Mouse (Mus musculus) midbrain, embryonic 12.5 days (tissue): ENCODE measurements around the gene Otud4. TPM values are rescaled to one million over a fixed set of nuclear protein-coding genes. Genes with fewer than 3 reads are reported as not detected.
"Not testable (repeated sequence)": the region's sequence is repeated elsewhere in the genome, so short reads cannot be mapped to it uniquely, and the experiment has no call there.

Source experiments
- ATAC-seq: fragments of 200-750 bp; cut with Nextera tagmentation; 2 replicates; pipeline ENCODE4 v1.8.0; 2017; ENCODE audit warnings: low read depth, moderate TSS enrichment, moderate library complexity; ENCODE audit not compliant: low FRiP score
- H3K27ac ChIP-seq: fragments of 300-500 bp; sonication (generic); replicated peaks from 2 replicates; pipeline ENCODE4 v1.5.1; 2016; ENCODE audit warnings: mild to moderate bottlenecking
- H3K27me3 ChIP-seq: fragments of 300-500 bp; sonication (generic); 2 replicates; pipeline ENCODE4 v1.6.1; 2016; ENCODE audit warnings: mild to moderate bottlenecking
- H3K36me3 ChIP-seq: fragments of 300-500 bp; sonication (generic); 2 replicates; pipeline ENCODE4 v1.6.1; 2016
- H3K4me1 ChIP-seq: fragments of 300-500 bp; sonication (generic); 2 replicates; pipeline ENCODE4 v1.6.1; 2016
- H3K4me2 ChIP-seq: fragments of 300-500 bp; sonication (generic); replicated peaks from 2 replicates; pipeline ENCODE4 v1.6.1; 2016; ENCODE audit warnings: mild to moderate bottlenecking, moderate library complexity
- H3K4me3 ChIP-seq: fragments of 300-500 bp; sonication (generic); 2 replicates; pipeline ENCODE4 v1.5.1; 2016; ENCODE audit warnings: mild to moderate bottlenecking
- H3K9ac ChIP-seq: fragments of 300-500 bp; sonication (generic); replicated peaks from 2 replicates; pipeline ENCODE4 v1.6.1; 2016; ENCODE audit warnings: mild to moderate bottlenecking, moderate library complexity
- H3K9me3 ChIP-seq: fragments of 300-500 bp; sonication (generic); 2 replicates; pipeline ENCODE4 v1.6.1; 2016; ENCODE audit warnings: mild to moderate bottlenecking
- WGBS: fragments of 180-500 bp; shearing (Covaris S2); methylation state at CpG from one replicate; pipeline ENCODE4 v1.1.7; 2016; 5-methylcytosine and 5-hydroxymethylcytosine counted together
- polyA plus RNA-seq: library from polyadenylated mRNA; unstranded; fragments of >200 nt; fragmentation: Nextera tagmentation; extraction: Ambion mirVana; gene quantifications from 2 replicates; pipeline ENCODE4 v1.2.1, GENCODE M21; 2016

The Otud4 gene
- 18.9 and 20.9 TPM in 2 replicates for polyA plus RNA-seq

GRCm38 (mm10) chr8:79639586-79640451, at the start of gene Otud4:
TSS of gene Otud4 (plus strand) at chr8:79639618.
- Histone ChIP-seq H3K9ac (peak within 1 kb of the TSS; percentile 90), H3K27me3 (no peaks in the 10 kb centered on the region; the same call in 1 of the 2 replicates), H3K9me3 (no peaks in the 10 kb centered on the region), H3K4me3 (peak within 1 kb of the TSS; percentile 94), H3K4me2 (peak within 1 kb of the TSS; percentile 63), H3K36me3 (peaks cover 7% of the 10 kb centered on the region), H3K4me1 (peaks cover 28% of the 10 kb centered on the region), H3K27ac (peak within 1 kb of the TSS; percentile 95)
- peak; percentile 73 for ATAC-seq
- under 1% methylated on average over 102 of the region's 103 CpGs for whole genome bisulfite sequencing

- H3K27me3 ChIP-seq = no peaks in the 10 kb centered on the region
- H3K9ac ChIP-seq = no peak overlapping the region
- H3K4me3 ChIP-seq = no peak overlapping the region
- no peak overlapping the region for H3K4me2 ChIP-seq
- H3K4me1 ChIP-seq = no peaks in the 10 kb centered on the region
- H3K9me3 ChIP-seq = no peaks in the 10 kb centered on the region
- H3K36me3 ChIP-seq = no peaks in the 10 kb centered on the region
- no peak overlapping the region for H3K27ac ChIP-seq
- no peak for ATAC-seq
- WGBS = 90% methylated on average over 1 of the region's 1 CpGs
Measured at GRCm38 (mm10) chr8:79600962-79601361, 38.5 kb upstream of the Otud4 start.

GRCm38 (mm10) chr8:79603204-79603603, 36.2 kb upstream of the Otud4 start:
- ATAC-seq, H3K27me3 ChIP-seq, H3K9ac ChIP-seq, H3K4me3 ChIP-seq, H3K36me3 ChIP-seq, H3K27ac ChIP-seq, H3K4me1 ChIP-seq, H3K9me3 ChIP-seq, H3K4me2 ChIP-seq: not testable (repeated sequence)
- WGBS = 27% methylated on average over 2 of the region's 2 CpGs

GRCm38 (mm10) chr8:79606225-79606624, 33.2 kb upstream of the Otud4 start:
- Histone ChIP-seq H3K9ac (no peak overlapping the region), H3K4me3 (no peak overlapping the region), H3K4me2 (no peak overlapping the region), H3K36me3 (no peaks in the 10 kb centered on the region), H3K4me1 (no peaks in the 10 kb centered on the region), H3K27ac (no peak overlapping the region), H3K9me3 (no peaks in the 10 kb centered on the region), H3K27me3 (no peaks in the 10 kb centered on the region)
- no peak for ATAC-seq

GRCm38 (mm10) chr8:79606751-79607300, 32.6 kb upstream of the Otud4 start:
- no peak for ATAC-seq
- H3K4me2 ChIP-seq = no peak overlapping the region
- no peak overlapping the region for H3K4me3 ChIP-seq
- no peak overlapping the region for H3K27ac ChIP-seq
- H3K36me3 ChIP-seq = no peaks in the 10 kb centered on the region
- H3K9me3 ChIP-seq = no peaks in the 10 kb centered on the region
- no peaks in the 10 kb centered on the region for H3K4me1 ChIP-seq
- H3K27me3 ChIP-seq = no peaks in the 10 kb centered on the region
- no peak overlapping the region for H3K9ac ChIP-seq
- WGBS = 84% methylated on average over 5 of the region's 5 CpGs

GRCm38 (mm10) chr8:79608701-79609100, 30.7 kb upstream of the Otud4 start:
- no peak overlapping the region for H3K4me2 ChIP-seq
- H3K4me1 ChIP-seq = no peaks in the 10 kb centered on the region
- H3K27ac ChIP-seq = no peak overlapping the region
- H3K36me3 ChIP-seq = no peaks in the 10 kb centered on the region
- no peak overlapping the region for H3K9ac ChIP-seq
- no peaks in the 10 kb centered on the region for H3K9me3 ChIP-seq
- 79% methylated on average over 3 of the region's 3 CpGs for WGBS
- H3K4me3 ChIP-seq = no peak overlapping the region
- H3K27me3 ChIP-seq = no peaks in the 10 kb centered on the region
- ATAC-seq = no peak

GRCm38 (mm10) chr8:79610268-79610667, 29.1 kb upstream of the Otud4 start:
- Histone ChIP-seq H3K27ac (no peak overlapping the region), H3K4me3 (no peak overlapping the region), H3K9me3 (no peaks in the 10 kb centered on the region), H3K27me3 (no peaks in the 10 kb centered on the region), H3K36me3 (no peaks in the 10 kb centered on the region), H3K4me1 (no peaks in the 10 kb centered on the region), H3K9ac (no peak overlapping the region), H3K4me2 (no peak overlapping the region)
- no peak for ATAC-seq

- 61% methylated on average over 6 of the region's 6 CpGs for WGBS
- H3K9me3 ChIP-seq = no peaks in the 10 kb centered on the region
- H3K27me3 ChIP-seq = no peaks in the 10 kb centered on the region
- no peak for ATAC-seq
- H3K4me3 ChIP-seq = no peak overlapping the region
- H3K4me1 ChIP-seq = no peaks in the 10 kb centered on the region
- no peak overlapping the region for H3K4me2 ChIP-seq
- H3K27ac ChIP-seq = no peak overlapping the region
- H3K36me3 ChIP-seq = no peaks in the 10 kb centered on the region
- no peak overlapping the region for H3K9ac ChIP-seq
Measured at GRCm38 (mm10) chr8:79612298-79612697, 27.1 kb upstream of the Otud4 start.

GRCm38 (mm10) chr8:79612965-79613364, 26.5 kb upstream of the Otud4 start:
- H3K9me3 ChIP-seq = no peaks in the 10 kb centered on the region
- H3K4me1 ChIP-seq = no peaks in the 10 kb centered on the region
- H3K27ac ChIP-seq = no peak overlapping the region
- no peak overlapping the region for H3K9ac ChIP-seq
- H3K4me3 ChIP-seq = no peak overlapping the region
- H3K4me2 ChIP-seq = no peak overlapping the region
- no peaks in the 10 kb centered on the region for H3K36me3 ChIP-seq
- no peaks in the 10 kb centered on the region for H3K27me3 ChIP-seq
- WGBS = 70% methylated on average over 5 of the region's 5 CpGs
- ATAC-seq = 0 out of 2 replicates have a peak, but pooled peaks have one; percentile 27

GRCm38 (mm10) chr8:79615741-79616350, 23.6 kb upstream of the Otud4 start:
- Histone ChIP-seq H3K4me2 (no peak overlapping the region), H3K27ac (no peak overlapping the region), H3K27me3 (no peaks in the 10 kb centered on the region), H3K36me3 (no peaks in the 10 kb centered on the region), H3K4me1 (peaks cover 6% of the 10 kb centered on the region; the same call in 1 of the 2 replicates), H3K9ac (no peak overlapping the region), H3K9me3 (no peaks in the 10 kb centered on the region), H3K4me3 (no peak overlapping the region)
- no peak for ATAC-seq
- 77% methylated on average over 6 of the region's 6 CpGs for WGBS

GRCm38 (mm10) chr8:79618906-79619305, 20.5 kb upstream of the Otud4 start:
- WGBS = 70% methylated on average over 5 of the region's 5 CpGs
- no peaks in the 10 kb centered on the region for H3K36me3 ChIP-seq
- H3K4me2 ChIP-seq = no peak overlapping the region
- no peak for ATAC-seq
- no peaks in the 10 kb centered on the region for H3K9me3 ChIP-seq
- H3K9ac ChIP-seq = no peak overlapping the region
- H3K27me3 ChIP-seq = no peaks in the 10 kb centered on the region
- no peak overlapping the region for H3K27ac ChIP-seq
- peaks cover 7% of the 10 kb centered on the region; the same call in 1 of the 2 replicates for H3K4me1 ChIP-seq
- no peak overlapping the region for H3K4me3 ChIP-seq

GRCm38 (mm10) chr8:79619353-79619752, 20.1 kb upstream of the Otud4 start:
- peaks cover 7% of the 10 kb centered on the region; the same call in 1 of the 2 replicates for H3K4me1 ChIP-seq
- no peak overlapping the region for H3K27ac ChIP-seq
- no peak overlapping the region for H3K9ac ChIP-seq
- H3K4me3 ChIP-seq = no peak overlapping the region
- H3K36me3 ChIP-seq = no peaks in the 10 kb centered on the region
- no peak overlapping the region for H3K4me2 ChIP-seq
- no peaks in the 10 kb centered on the region for H3K27me3 ChIP-seq
- no peaks in the 10 kb centered on the region for H3K9me3 ChIP-seq
- WGBS = 91% methylated on average over 2 of the region's 2 CpGs
- ATAC-seq = no peak
